Mouse (Mus musculus) activated CD4-positive, CD25-positive, alpha-beta regulatory T cell, adult 4 months (primary cell): ENCODE data around the gene Coil. TPM values are rescaled to one million over a fixed set of nuclear protein-coding genes. Genes with fewer than 3 reads are reported as not detected.

Experiments
- polyA plus RNA-seq, 2 experiments: library from polyadenylated mRNA; unstranded; fragments of 100-300 nt; shearing (Covaris generic); gene quantifications; one replicate each; pipeline ENCODE4 v1.2.1; 2017

Coil gene
- polyA plus RNA-seq, 2 experiments from 2014 or later = 4.8 to 6.5 TPM

Other genes starting within 250 kb of the Coil start
- 1 to 10 TPM; 1.5 to 2.0 TPM for gene Akap1, start 105.7 kb upstream of the Coil start, polyA plus RNA-seq
- gene Scpep1, start 14.8 kb upstream of the Coil start, polyA plus RNA-seq = 10 to 100 TPM; 24.0 to 33.4 TPM
- not detected for gene Elobl, start 3.3 kb upstream of the Coil start, polyA plus RNA-seq
- 10 to 100 TPM; 10.3 to 15.4 TPM for gene Trim25, start 29.1 kb downstream of the Coil start, polyA plus RNA-seq
- gene Dgke, start 96.6 kb downstream of the Coil start, polyA plus RNA-seq = 1 to 10 TPM; 3.7 to 4.9 TPM
- not detected for gene Gm525, start 103.6 kb downstream of the Coil start, polyA plus RNA-seq